Mouse (Mus musculus) splenic B cell, adult 2 months (primary cell): ENCODE data around the gene Ctdsp2.

Experiments
- DNase-seq: peaks from one replicate; pipeline ENCODE4 v3.0.0-alpha.2; 2011; ENCODE audit warnings: low read depth, low spot score
- H3K27me3 ChIP-seq: 2 replicates; pipeline ENCODE4 v1.6.1; 2012; ENCODE audit warnings: mild to moderate bottlenecking, low read length, moderate library complexity, mixed read lengths; ENCODE audit not compliant: control insufficient read depth, poor library complexity, insufficient read depth, severe bottlenecking
- H3K36me3 ChIP-seq: 2 replicates; pipeline ENCODE4 v1.6.1; 2012; ENCODE audit warnings: mild to moderate bottlenecking, low read length, moderate library complexity, mixed read lengths; ENCODE audit not compliant: control insufficient read depth, poor library complexity, insufficient read depth, severe bottlenecking

The Ctdsp2 gene

DNA sequence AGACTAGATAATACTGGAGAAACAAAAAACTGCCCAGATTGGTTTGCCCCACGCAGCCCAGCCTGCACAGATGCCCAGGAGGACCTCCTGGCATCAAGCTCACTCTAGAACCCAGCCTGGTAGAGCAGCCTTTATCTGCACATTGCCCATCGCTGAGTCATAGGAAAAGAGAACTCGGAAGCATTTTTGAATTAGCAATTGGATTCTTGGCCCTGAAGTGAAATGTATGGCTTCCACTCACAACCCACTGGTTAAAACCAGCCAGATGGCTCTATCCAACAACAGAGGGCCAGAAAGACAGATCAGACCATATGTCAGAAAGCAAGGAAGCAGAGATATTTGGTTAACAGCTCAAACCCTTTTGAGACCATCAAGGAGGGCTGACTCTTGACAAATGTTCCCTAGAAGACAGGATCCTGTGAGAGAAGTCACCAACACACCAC, 25.5 kb upstream of the Ctdsp2 start:
- DNase-seq = no peak
- Histone ChIP-seq H3K27me3 (no peaks in the 10 kb centered on the region), H3K36me3 (no peaks in the 10 kb centered on the region)

DNA sequence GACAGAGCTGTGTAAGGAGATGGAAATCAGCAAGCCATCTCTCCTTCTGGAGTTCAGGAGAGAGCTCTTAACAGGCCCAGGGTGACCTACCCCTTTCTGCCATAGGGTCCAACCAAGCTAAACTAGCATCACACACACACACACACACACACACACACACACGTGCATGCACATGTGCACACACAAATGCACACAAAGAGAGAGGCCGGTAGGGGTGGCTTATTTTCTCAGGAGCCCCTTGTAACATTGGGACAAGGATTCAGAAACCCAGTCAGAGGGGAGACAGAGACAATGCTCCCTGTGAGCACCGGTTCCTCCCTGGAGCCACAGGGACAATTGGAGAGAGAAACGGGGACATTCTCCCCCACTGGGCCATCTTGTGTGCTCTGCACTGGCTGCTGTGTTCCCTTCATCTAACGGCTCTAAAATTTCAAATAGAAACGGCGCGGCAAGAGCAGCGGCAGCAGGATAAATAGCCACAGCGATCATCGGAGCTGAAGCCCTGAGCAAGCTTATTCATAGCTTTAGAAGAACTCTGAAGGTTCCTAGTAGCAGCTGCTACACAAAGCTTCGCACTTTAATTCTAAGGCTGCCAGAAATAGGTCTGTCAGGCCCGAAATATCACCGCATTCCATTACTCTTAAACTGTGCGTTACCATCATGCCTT, 21.7 kb upstream of the Ctdsp2 start:
- DNase-seq = no peak
- H3K27me3 ChIP-seq = no peaks in the 10 kb centered on the region
- H3K36me3 ChIP-seq = no peaks in the 10 kb centered on the region

DNA sequence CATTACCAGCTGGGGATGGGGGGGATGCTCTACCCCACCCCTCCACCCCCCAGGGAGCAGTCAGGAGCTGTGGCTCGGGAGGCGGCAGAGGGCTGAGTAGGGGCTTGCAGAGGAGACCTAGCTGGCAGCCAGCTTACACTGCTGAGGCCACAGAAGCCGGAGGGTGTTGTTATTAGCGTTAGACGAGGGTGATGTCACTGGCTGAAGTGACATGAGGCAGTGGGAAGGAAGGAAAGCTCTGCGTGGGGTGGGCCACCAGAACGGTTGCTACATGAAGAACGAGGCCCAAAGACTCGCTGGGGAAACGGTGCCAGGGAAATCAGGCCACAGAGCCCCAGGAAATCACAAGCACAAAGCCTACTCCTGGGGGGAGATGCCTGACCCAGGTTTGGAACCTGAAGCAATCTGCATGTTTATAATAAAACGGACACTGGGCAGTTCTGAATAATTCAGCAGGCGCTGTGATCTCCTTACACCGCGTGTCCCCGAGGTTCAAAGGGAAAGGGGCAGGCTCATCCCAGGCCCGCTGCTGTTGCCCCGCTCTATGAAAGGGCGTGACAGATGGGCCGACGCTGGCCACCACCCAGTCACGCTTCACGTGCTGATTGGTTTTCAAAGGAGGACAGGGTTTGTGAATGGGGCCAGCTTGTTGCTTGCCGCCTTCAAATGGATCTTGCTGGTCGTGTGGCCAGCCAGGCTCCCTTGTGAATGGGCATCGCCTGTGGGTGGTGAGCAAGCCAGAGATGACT, 21.0 kb upstream of the Ctdsp2 start:
- no peaks in the 10 kb centered on the region for H3K36me3 ChIP-seq
- no peak for DNase-seq

GRCm38 (mm10) chr10:126960496-126960895, 18.0 kb upstream of the Ctdsp2 start:
- no peak for DNase-seq
- Histone ChIP-seq H3K27me3 (no peaks in the 10 kb centered on the region), H3K36me3 (no peaks in the 10 kb centered on the region)

More for the DNA sequence above, 21.0 kb upstream of the Ctdsp2 start:
- H3K27me3 ChIP-seq = no peaks in the 10 kb centered on the region

DNA sequence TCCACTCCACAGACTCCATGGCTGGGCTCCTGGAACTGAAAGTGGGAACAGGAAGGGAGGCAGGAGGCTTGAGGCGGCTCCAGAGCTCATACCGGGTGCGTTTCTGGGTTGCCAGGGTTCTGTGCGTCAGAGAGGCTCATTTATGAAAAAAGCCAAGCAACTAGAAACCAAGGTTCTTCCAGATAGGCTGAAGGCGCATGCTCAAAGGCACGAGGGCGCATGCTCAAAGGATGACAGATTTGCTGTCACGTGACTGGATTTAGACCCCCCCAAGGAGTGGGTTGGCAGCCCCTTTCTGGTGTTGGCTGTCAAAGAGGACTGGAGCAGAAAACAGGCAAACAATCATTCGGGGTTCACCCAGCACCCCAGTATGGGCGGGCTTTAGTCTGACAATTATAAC, 16.8 kb upstream of the Ctdsp2 start:
- Histone ChIP-seq H3K36me3 (no peaks in the 10 kb centered on the region), H3K27me3 (no peaks in the 10 kb centered on the region)
- no peak for DNase-seq

DNA sequence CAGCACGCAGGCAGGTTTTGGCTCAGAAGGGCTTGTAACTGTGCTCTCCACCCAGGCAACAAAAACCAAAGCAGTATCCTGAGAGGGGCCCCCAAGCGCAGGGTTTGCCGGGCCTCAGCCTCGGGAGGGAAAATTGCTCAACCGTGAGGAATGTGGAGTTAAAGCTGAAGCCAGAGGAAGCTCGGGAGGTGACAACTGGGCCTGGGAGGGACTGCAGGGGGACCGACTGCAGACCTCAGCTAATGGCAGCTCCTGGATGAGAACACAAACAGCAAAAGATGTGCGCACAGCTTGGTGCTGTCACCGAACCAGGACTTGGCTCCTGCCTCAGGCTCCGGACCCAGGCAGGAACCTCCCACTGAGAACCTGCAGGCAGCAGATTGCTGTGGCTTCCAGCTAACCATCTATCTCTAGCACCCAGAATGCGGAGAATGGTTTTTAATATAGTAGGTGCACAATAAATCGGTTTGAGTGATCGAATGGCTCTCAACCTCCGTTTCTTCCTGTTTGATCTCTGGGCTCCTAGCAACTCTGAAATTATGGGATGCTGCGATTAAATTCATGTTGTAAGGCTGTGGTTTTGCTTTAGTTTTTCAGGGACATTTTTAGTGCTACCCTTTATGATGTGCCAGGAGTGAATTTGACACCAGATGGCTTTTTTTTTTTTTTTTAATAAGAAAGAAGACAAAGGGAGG, 16.1 kb upstream of the Ctdsp2 start:
- Histone ChIP-seq H3K36me3 (no peaks in the 10 kb centered on the region), H3K27me3 (no peaks in the 10 kb centered on the region)
- no peak for DNase-seq

DNA sequence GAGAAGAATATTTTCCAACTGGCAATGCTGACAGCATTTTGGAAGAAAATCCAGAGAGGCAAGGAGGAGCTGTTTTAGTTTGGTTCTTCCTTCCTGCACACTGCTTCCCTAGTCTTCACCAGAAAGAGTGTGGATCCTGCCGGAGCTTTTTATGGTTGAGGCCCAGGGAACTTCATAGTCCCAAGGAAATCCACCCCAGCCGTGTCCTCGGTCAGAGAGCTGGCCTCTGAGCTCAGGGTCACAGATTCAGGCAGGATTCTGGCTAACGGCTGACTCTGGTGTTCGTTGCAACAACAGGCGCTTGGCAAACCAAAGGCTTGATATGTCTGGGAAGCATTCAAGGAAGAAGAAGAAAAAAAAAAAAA, 15.6 kb upstream of the Ctdsp2 start:
- no peak for DNase-seq
- H3K36me3 ChIP-seq = no peaks in the 10 kb centered on the region
- no peaks in the 10 kb centered on the region for H3K27me3 ChIP-seq

- no peak for DNase-seq
- Histone ChIP-seq H3K27me3 (no peaks in the 10 kb centered on the region), H3K36me3 (no peaks in the 10 kb centered on the region)
These were observed 14.7 kb upstream of the Ctdsp2 start for GRCm38 (mm10) chr10:126963821-126964220.

DNA sequence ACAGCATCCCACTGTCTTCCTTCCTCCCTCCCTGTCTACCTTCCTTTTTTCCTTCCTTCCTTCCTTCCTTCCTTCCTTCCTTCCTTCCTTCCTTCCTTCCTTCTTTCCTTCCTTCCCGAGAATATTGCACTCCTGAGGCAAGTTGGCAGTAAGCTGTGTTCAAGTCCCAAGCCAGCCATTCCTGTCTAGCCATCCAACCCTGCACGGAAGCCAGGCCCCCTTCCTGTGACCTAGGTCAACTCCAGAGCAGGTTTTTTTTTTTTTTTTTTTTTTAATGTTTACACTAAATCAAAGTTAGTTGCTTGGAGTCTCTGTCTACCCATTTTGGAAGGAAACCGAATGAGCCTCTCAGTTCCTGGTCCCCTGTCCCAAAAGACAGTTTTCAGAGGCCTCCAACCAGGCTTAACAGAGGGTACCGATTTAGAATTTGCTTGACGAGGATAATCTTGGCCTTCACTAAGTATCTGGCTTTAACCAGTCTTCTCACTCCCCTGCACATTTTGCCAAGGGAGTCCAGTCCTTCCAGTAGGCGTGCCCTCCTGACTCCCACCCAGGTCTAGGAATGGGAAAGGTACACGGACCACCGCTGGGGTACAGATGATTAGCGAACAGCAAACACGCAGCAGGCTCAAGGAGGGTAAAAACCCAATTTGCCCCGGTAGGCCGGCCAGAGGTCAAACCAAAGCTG, 7.0 kb upstream of the Ctdsp2 start:
- Histone ChIP-seq H3K27me3 (no peaks in the 10 kb centered on the region), H3K36me3 (no peaks in the 10 kb centered on the region)
- no peak for DNase-seq

GRCm38 (mm10) chr10:126972051-126972725, 6.3 kb upstream of the Ctdsp2 start:
- DNase-seq = no peak
- no peaks in the 10 kb centered on the region for H3K27me3 ChIP-seq

DNA sequence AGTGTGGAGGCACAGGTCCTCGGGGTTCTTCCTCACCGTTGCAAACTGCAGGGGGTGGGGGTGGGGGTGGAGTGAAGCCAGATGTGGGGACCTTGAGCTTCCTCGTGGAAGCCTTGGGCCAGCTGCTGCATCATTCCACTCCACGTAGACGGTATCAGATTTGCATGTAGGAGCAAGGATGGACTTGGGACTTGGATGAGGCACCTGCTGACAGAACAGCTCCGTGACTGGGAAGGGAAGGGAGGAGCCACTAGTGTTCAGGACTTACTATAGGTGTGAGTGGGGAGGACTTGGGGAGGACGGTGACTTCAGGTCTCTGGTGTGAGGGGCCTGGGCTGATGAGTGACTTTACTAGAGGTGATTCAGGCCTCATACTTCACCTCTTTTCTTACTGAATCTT, 5.5 kb upstream of the Ctdsp2 start:
- Histone ChIP-seq H3K27me3 (no peaks in the 10 kb centered on the region), H3K36me3 (no peaks in the 10 kb centered on the region)
- DNase-seq = no peak

More at GRCm38 (mm10) chr10:126972051-126972725, 6.3 kb upstream of the Ctdsp2 start:
- H3K36me3 ChIP-seq = no peaks in the 10 kb centered on the region

DNA sequence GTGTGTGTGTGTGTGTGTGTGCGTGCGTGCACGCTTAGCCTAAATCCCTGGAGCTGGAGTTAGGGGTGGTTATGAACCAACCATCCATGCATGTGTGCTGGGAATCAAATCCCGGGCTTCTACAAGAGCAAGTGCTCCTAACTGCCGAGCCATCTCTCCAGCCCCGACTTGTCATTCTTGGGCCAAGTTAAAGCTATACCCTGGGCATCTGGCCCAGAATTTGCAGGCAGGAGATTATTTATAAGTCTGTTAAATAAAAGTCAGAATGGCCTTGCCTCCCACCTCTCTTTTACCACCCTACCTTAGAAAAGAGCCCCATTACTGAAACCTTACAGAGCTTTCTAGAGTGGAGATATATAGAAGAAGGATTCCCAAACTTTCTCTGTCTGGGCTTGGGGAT, 2.8 kb upstream of the Ctdsp2 start:
- no peak for DNase-seq
- no peaks in the 10 kb centered on the region for H3K36me3 ChIP-seq
- no peaks in the 10 kb centered on the region for H3K27me3 ChIP-seq

DNA sequence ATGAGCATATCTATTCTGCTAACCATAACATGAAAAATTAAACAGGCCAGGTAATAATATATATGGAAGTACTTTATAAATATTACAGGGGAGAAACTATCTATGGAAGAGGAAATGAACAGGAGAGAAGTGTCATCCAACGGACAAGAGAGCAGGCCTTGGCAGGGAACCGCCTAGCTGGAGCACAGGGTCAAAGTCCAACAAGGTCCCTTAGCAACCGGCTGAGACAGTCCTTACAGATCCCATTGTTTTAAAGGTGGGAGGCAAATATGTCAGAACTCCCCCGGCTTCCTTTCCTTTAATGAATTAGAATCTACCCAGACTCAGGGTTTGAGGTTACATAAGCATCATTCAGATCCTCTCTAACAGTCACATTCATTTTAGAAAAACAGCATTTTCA, 1.4 kb upstream of the Ctdsp2 start:
- DNase-seq = no peak
- Histone ChIP-seq H3K27me3 (no peaks in the 10 kb centered on the region), H3K36me3 (no peaks in the 10 kb centered on the region)

DNA sequence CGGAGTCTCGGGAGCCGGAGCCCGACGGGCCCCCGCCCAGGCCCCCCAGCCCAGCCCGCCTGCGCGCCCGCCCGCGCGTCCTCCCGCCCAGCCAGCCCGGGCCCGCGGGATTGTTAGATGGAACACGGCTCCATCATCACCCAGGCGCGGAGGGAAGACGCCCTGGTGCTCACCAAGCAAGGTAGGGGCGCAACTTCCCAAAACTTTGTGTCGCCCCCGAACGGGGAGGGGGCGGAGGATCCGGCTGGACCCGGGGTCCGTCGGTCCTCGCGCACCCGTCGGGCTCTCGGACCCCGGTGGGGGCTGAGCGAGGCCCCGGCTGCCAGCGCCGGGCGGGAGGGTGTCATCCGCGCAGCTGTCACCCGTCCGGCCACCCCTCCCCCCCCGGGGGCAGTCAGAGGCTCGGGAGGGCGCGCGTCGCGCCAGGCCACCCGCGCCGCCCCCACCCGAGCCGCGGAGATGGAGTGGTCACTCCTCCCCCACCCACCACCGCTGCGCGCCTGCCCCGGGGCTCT, 661 bp downstream of the Ctdsp2 start:
- DNase-seq = peak; percentile 47
- Histone ChIP-seq H3K36me3 (no peaks in the 10 kb centered on the region), H3K27me3 (no peaks in the 10 kb centered on the region)
